Mouse (Mus musculus) lung, postnatal 0 days (tissue): ENCODE results near the gene Map6. TPM values are rescaled to one million over a fixed set of nuclear protein-coding genes. Genes with fewer than 3 reads are reported as not detected.

Experiments
- ATAC-seq: fragments of 200-750 bp; cut with Nextera tagmentation; 2 replicates; pipeline ENCODE4 v1.8.0; 2017; ENCODE audit warnings: moderate library complexity
- DNase-seq: peaks from one replicate; pipeline ENCODE4 v3.0.0-alpha.2; 2016; ENCODE audit warnings: low spot score
- H3K27ac ChIP-seq: fragments of 300-500 bp; sonication (generic); 2 replicates; pipeline ENCODE4 v1.5.1; 2014; ENCODE audit warnings: antibody characterized with exemption, mild to moderate bottlenecking, low read length, mixed read lengths
- H3K27me3 ChIP-seq: fragments of 300-500 bp; sonication (generic); replicated peaks from 2 replicates; pipeline ENCODE4 v1.6.1; 2014; ENCODE audit warnings: low read length, mixed read lengths; ENCODE audit not compliant: insufficient read depth
- H3K36me3 ChIP-seq: fragments of 300-500 bp; sonication (generic); 2 replicates; pipeline ENCODE4 v1.6.1; 2014; ENCODE audit warnings: low read length, mixed read lengths; ENCODE audit not compliant: insufficient read depth
- H3K4me1 ChIP-seq: fragments of 300-500 bp; sonication (generic); 2 replicates; pipeline ENCODE4 v1.6.1; 2014; ENCODE audit warnings: antibody characterized with exemption, low read depth, low read length, mixed read lengths; ENCODE audit not compliant: insufficient read depth
- H3K4me2 ChIP-seq: fragments of 300-500 bp; sonication (generic); replicated peaks from 2 replicates; pipeline ENCODE4 v1.6.1; 2014; ENCODE audit warnings: low read depth, mild to moderate bottlenecking, low read length, moderate library complexity, mixed read lengths
- H3K4me3 ChIP-seq: fragments of 300-500 bp; sonication (generic); 2 replicates; pipeline ENCODE4 v1.5.1; 2014; ENCODE audit warnings: low read depth, low read length
- H3K9ac ChIP-seq: fragments of 300-500 bp; sonication (generic); replicated peaks from 2 replicates; pipeline ENCODE4 v1.6.1; 2014; ENCODE audit warnings: low read depth, mild to moderate bottlenecking
- H3K9me3 ChIP-seq: fragments of 300-500 bp; sonication (generic); 2 replicates; pipeline ENCODE4 v1.6.1; 2016; ENCODE audit warnings: low read length, mixed read lengths
- CTCF ChIP-seq: IDR thresholded peaks from 2 replicates; pipeline ENCODE4 v1.5.1; 2016; ENCODE audit warnings: antibody characterized with exemption, mild to moderate bottlenecking
- EP300 ChIP-seq: IDR thresholded peaks from 2 replicates; pipeline ENCODE4 v1.6.1; 2016; ENCODE audit warnings: antibody characterized with exemption, mild to moderate bottlenecking, control low read depth
- WGBS: fragments of 180-500 bp; shearing (Covaris S2); extraction: QIAGEN DNeasy Blood & Tissue Kit; methylation state at CpG from one replicate; pipeline ENCODE4 v1.1.7; 2014; 5-methylcytosine and 5-hydroxymethylcytosine counted together
- polyA plus RNA-seq: library from polyadenylated mRNA; unstranded; fragments of >200 nt; fragmentation: Nextera tagmentation; extraction: Ambion mirVana; gene quantifications from 2 replicates; pipeline ENCODE4 v1.2.1, GENCODE M21; 2015

The Map6 gene
- polyA plus RNA-seq, 1 experiment from 2014 or later, result 29.6 TPM

DNA sequence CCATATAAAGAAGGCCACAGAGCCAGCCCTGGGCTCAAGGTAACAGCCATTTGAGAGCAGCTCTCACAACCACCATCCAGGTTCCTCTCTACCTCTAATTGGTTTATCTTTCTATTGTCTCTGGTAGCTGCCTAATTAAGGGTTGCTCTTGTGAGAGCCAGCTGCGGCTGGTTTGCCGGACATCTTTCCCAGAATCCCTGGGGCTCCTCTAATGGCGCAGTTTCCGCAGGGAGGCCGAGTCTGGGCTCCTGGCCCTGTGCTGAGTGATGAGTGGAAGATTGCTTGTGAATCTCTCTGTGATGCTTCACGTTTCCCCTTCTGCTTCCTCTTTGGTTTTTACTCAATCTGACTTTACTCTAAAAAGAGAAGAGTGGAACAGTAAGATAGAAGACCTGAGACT, 36.8 kb downstream of the Map6 start:
- no peaks in the 10 kb centered on the region for H3K36me3 ChIP-seq
- no peaks in the 10 kb centered on the region for H3K4me1 ChIP-seq
- ATAC-seq (no peak), DNase-seq (no peak)
- H3K27ac ChIP-seq, result no peak overlapping the region
- no peaks in the 10 kb centered on the region for H3K27me3 ChIP-seq
- no peak for TF ChIP-seq CTCF
- TF ChIP-seq EP300, result no peak
- no peaks in the 10 kb centered on the region for H3K9me3 ChIP-seq
- H3K4me3 ChIP-seq, result no peak overlapping the region
- no peak overlapping the region for H3K4me2 ChIP-seq
- H3K9ac ChIP-seq, result no peak overlapping the region
- 65% methylated on average over 6 of the region's 6 CpGs for WGBS

DNA sequence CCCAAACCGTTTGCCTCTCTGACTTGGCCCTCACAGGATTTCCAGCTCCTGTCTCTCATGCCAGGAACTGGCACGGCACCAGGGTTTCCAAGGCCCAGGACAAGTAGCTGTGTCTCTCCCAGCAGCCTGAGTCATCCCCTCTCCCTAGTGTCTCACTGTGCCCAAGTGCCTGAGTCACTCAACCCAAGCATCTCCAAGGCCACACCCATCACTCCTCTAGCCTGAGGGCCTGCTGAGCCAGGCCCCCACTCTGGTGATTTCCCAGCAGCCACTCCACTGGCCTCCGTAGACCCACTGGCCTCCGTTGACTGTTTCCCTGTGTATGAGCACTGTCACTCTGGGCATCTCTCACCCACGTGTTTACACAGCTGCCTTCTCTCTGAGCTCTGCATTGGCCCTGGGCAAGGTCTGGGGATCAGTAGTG, 37.7 kb downstream of the Map6 start:
- H3K9me3 ChIP-seq, result no peaks in the 10 kb centered on the region
- H3K27ac ChIP-seq, result peak overlapping the region; percentile 2; the same call in 1 of the 2 replicates
- no peak overlapping the region for H3K4me2 ChIP-seq
- H3K9ac ChIP-seq, result no peak overlapping the region
- no peaks in the 10 kb centered on the region for H3K4me1 ChIP-seq
- H3K27me3 ChIP-seq, result no peaks in the 10 kb centered on the region
- no peaks in the 10 kb centered on the region for H3K36me3 ChIP-seq
- TF ChIP-seq CTCF (no peak), EP300 (peak; percentile 78; the same call in 1 of the 2 replicates)
- ATAC-seq (peak; percentile 99), DNase-seq (peak; percentile 94)
- 24% methylated on average over 5 of the region's 5 CpGs for WGBS
- no peak overlapping the region for H3K4me3 ChIP-seq

DNA sequence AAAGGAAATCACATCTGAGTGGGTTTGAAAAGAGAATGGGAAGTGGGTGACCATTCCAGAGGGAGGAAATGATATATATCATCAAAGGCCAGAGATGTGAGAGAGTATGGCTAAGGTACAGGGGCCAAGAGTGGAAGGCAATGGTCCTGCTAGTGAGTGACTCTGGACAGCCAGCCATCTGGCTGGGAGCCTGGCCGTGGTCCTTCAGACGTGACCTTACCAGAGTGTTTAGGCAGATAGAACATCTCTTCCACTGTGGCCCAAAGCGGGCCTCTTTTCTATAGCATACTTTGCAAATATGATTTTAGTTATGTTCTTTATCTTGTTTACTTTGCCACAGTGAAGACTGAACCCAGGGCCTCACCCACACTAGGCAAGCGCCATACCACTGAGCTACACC, 38.4 kb downstream of the Map6 start:
- whole genome bisulfite sequencing, result 48% methylated on average over 4 of the region's 4 CpGs
- no peaks in the 10 kb centered on the region for H3K27me3 ChIP-seq
- H3K36me3 ChIP-seq, result no peaks in the 10 kb centered on the region
- H3K4me3 ChIP-seq, result no peak overlapping the region
- TF ChIP-seq EP300, result no peak
- no peak for TF ChIP-seq CTCF
- H3K9ac ChIP-seq, result no peak overlapping the region
- no peaks in the 10 kb centered on the region for H3K9me3 ChIP-seq
- H3K27ac ChIP-seq, result no peak overlapping the region
- ATAC-seq (no peak), DNase-seq (no peak)
- no peak overlapping the region for H3K4me2 ChIP-seq
- no peaks in the 10 kb centered on the region for H3K4me1 ChIP-seq

DNA sequence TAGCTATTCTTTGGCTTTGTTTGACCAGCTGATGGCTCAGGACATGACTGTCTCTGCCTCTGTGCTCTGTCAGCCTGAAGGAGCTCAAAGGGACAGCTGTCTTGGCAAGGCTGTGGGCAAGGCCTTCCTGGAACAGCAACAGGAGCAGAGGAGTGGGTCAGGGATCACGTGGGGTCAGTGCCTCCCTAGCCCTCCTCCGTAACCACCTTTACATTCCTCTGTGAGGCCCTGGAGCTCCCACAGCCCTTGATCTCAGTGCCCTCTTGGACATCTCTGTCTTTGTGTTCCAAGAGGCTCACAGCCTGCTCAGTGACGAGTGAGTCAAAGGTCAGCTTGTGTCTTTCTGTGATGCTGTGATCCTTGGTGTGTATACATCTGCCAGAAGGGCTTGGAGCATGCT, 39.4 kb downstream of the Map6 start:
- ATAC-seq (no peak), DNase-seq (no peak)
- Histone ChIP-seq H3K4me2 (no peak overlapping the region), H3K9me3 (no peaks in the 10 kb centered on the region), H3K36me3 (no peaks in the 10 kb centered on the region), H3K27me3 (no peaks in the 10 kb centered on the region), H3K27ac (peak overlapping the region; percentile 15; the same call in 1 of the 2 replicates), H3K9ac (no peak overlapping the region), H3K4me1 (no peaks in the 10 kb centered on the region; the same call in 1 of the 2 replicates), H3K4me3 (no peak overlapping the region)
- 41% methylated on average over 3 of the region's 3 CpGs for WGBS
- TF ChIP-seq CTCF (no peak), EP300 (no peak)

DNA sequence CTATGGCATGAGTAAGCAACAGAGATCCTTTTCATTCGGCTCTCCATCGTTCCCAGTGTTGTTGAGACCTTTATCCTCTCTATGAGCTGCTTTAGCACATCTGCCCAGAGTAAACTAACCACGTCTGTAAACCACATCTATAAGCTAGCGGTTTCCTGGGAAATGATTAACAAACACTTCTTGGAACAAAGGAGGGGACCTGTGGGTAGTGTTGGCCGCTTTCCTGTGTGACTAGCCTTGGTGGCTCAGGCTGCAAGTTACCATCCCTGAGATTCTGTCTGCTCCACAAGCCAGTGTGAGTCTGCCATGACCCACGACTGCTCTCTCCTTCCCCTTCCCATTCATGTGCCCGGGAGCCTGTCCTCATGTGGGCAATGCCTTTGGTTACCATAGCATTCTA, 44.2 kb downstream of the Map6 start:
- H3K36me3 ChIP-seq, result no peaks in the 10 kb centered on the region
- ATAC-seq, result no peak
- H3K9ac ChIP-seq, result no peak overlapping the region
- no peaks in the 10 kb centered on the region for H3K9me3 ChIP-seq
- H3K4me1 ChIP-seq, result peaks cover 12% of the 10 kb centered on the region; the same call in 1 of the 2 replicates
- H3K27ac ChIP-seq, result no peak overlapping the region
- no peaks in the 10 kb centered on the region for H3K27me3 ChIP-seq
- TF ChIP-seq EP300, result no peak
- no peak for TF ChIP-seq CTCF
- H3K4me2 ChIP-seq, result no peak overlapping the region
- peak; percentile 33 for DNase-seq
- H3K4me3 ChIP-seq, result no peak overlapping the region
- 33% methylated on average over 7 of the region's 7 CpGs for WGBS

DNA sequence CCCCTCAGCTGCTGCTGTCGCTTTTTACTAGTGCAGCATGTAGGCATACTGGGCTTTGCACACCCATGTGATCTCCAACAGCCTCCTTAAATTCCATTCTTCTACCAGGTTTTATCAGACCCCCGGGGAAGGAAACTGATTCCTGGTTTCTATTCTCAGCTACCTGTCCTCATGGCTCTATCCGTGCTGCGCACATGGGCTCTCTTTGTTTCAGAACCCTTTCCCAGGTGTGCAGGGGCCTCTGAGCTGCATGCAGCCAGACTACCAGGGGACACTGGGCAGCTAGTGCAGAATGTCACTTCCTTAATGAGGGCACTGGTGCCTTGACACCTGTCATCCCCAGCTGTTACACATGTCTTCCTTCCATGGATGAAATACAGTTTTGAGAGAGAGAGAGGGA, 44.8 kb downstream of the Map6 start:
- peaks cover 12% of the 10 kb centered on the region; the same call in 1 of the 2 replicates for H3K4me1 ChIP-seq
- no peaks in the 10 kb centered on the region for H3K9me3 ChIP-seq
- TF ChIP-seq EP300 (no peak), CTCF (no peak)
- 56% methylated on average over 4 of the region's 4 CpGs for WGBS
- no peak overlapping the region for H3K9ac ChIP-seq
- H3K27ac ChIP-seq, result no peak overlapping the region
- H3K36me3 ChIP-seq, result no peaks in the 10 kb centered on the region
- no peak overlapping the region for H3K4me3 ChIP-seq
- ATAC-seq (no peak), DNase-seq (no peak)
- H3K27me3 ChIP-seq, result no peaks in the 10 kb centered on the region
- H3K4me2 ChIP-seq, result no peak overlapping the region

DNA sequence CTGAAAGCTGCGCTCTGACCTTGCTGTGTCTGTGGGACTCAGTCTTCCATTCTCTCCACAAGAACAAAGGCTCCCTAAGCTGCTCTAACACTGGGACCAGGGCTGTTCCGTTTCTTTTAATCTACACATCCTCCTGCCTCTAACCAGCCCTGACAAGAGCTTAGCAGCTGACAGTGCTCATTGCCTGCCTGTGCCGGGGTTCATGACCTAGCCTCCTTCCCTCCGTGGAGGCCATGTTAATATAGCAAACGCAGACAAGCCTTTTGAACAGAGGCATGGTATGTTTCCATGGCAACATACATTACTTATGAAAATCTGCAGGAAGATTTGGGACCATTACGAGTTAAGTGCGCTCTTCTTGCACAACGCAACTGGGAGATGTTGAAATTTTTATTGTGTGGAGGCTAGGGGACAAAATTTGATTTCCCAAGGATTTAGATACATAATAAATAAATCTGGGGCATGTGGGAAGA, 45.5 kb downstream of the Map6 start:
- peak; percentile 36 for ATAC-seq
- Histone ChIP-seq H3K36me3 (no peaks in the 10 kb centered on the region), H3K27ac (no peak overlapping the region), H3K9ac (no peak overlapping the region), H3K4me2 (no peak overlapping the region), H3K4me1 (peaks cover 12% of the 10 kb centered on the region; the same call in 1 of the 2 replicates), H3K27me3 (no peaks in the 10 kb centered on the region), H3K9me3 (no peaks in the 10 kb centered on the region), H3K4me3 (no peak overlapping the region)
- 20% methylated on average over 8 of the region's 8 CpGs for WGBS
- peak; percentile 86 for DNase-seq
- no peak for TF ChIP-seq CTCF
- 0 out of 2 replicates have a peak, but pooled peaks have one; percentile 39 for TF ChIP-seq EP300
